20 mouse cellular contexts compared by ENCODE assay signal in genomic region chr3:106998370-106998769, GRCm38 (mm10).
"Had no signal": no experiment of that assay in that cellular context is flagged by ENCODE, and none has a peak within 500 bp of the region (broad histone marks: within the 10 kb centered on the region; RNA-seq: fewer than 3 reads in every experiment).

No protein-coding gene starts in this region.

- H3K27me3 ChIP-seq: limb, embryonic 13.5 days; liver, embryonic 12.5 days; liver, embryonic 15.5 days; lung, embryonic 15.5 days; megakaryocyte, embryonic 14.5 days had no signal

- H3K27ac ChIP-seq: limb, embryonic 10.5 days; limb, embryonic 13.5 days; liver, embryonic 12.5 days; liver, embryonic 15.5 days; lung, embryonic 15.5 days; stomach, postnatal 0 days had no signal

- H3K9me3 ChIP-seq: limb, embryonic 10.5 days; limb, embryonic 13.5 days; liver, embryonic 12.5 days; liver, embryonic 15.5 days; lung, embryonic 15.5 days; megakaryocyte, embryonic 14.5 days had no signal

- H3K36me3 ChIP-seq: limb, embryonic 10.5 days; limb, embryonic 13.5 days; liver, embryonic 12.5 days; liver, embryonic 15.5 days; lung, embryonic 15.5 days had no signal

- ATAC-seq: liver, embryonic 12.5 days had no signal

- DNase-seq: kidney, adult 9 months; kidney, postnatal 14 days; kidney, postnatal 4 days; liver; lung, adult 18-20 months; lung, postnatal 10 days; lung, postnatal 36 days; midbrain, embryonic 14.5 days; right cerebral cortex, adult 18-20 months; right cerebral cortex, postnatal 14 days; right cerebral cortex, postnatal 4 days; thymus, postnatal 25 days had no signal

- H3K4me3 ChIP-seq: limb, embryonic 10.5 days; limb, embryonic 13.5 days; liver, embryonic 12.5 days; liver, embryonic 15.5 days; lung, embryonic 15.5 days; megakaryocyte, embryonic 14.5 days had no signal

- H3K9ac ChIP-seq: limb, embryonic 13.5 days; liver, embryonic 12.5 days; liver, embryonic 15.5 days; lung, embryonic 15.5 days had no signal

- H3K4me1 ChIP-seq: limb, embryonic 10.5 days; limb, embryonic 13.5 days; liver, embryonic 12.5 days; liver, embryonic 15.5 days; lung, embryonic 15.5 days had no signal

- H3K4me2 ChIP-seq: limb, embryonic 13.5 days; liver, embryonic 12.5 days; liver, embryonic 15.5 days; lung, embryonic 15.5 days; midbrain, embryonic 11.5 days had no signal
